Mouse (Mus musculus): ENCODE measurements at regions not wholly inside any gene's neighbourhood (a gene's known extent, or its start where the extent isn't known, plus 50 kb on each side); places are given as distances from the start of the nearest gene placed in this dataset.
A peak's percentile ranks its signal among the peaks of the same experiment; 100 is the strongest.

DNA sequence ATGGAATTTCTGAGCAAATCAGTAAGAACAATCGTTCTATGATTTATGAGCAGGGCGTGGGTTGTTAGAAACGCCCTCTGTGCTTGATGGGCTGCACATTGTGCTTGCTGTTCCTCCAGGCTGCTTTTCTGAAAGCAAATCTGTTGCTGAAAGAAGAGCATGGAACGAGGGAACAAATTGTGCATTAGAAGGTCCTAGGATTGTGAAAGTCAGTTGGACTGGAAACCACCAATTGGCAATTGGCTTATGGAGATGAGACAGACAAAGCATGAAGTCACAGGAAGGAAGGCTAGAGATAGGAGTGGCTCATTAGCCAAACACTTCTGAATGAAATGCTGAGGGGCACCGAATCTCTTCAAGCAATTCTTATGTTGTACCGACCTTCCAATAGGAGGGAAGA lies 181.5 kb upstream of the Egfl6 start:
- H3K4me1 ChIP-seq = no peaks in the 10 kb centered on the region
- H3K9ac ChIP-seq = no peak overlapping the region
- no peak overlapping the region for H3K4me2 ChIP-seq (replicated peaks)
- no peaks in the 10 kb centered on the region for H3K9me3 ChIP-seq
- H3K4me3 ChIP-seq = no peak overlapping the region
- no peak overlapping the region for H3K27ac ChIP-seq
- H3K36me3 ChIP-seq = no peaks in the 10 kb centered on the region
- 77% methylated on average over 6 of the region's 6 CpGs for WGBS
- ATAC-seq (ENCODE audit: low FRiP score, low read depth) = no peak
- H3K27me3 ChIP-seq = peaks cover 27% of the 10 kb centered on the region

DNA sequence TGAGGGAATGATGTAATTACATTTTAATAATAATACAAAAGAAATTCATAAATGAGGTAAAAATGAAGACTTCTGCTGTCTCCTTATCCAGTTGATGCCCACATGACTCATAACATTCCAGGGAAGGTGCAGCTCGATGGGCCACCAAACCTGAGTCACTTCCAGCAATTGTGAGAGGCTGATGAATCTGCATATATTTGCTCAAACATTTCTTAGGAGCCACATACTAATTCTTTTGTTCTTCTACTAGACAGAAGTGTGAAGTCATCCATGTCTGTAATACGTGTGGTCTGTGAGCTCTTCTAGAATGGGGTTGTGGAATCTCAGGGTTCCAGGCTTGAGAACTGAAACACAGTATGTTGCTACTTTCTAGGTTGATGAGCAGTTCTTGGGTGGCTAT lies 180.1 kb upstream of the Egfl6 start:
- H3K4me1 ChIP-seq = no peaks in the 10 kb centered on the region
- no peak overlapping the region for H3K4me3 ChIP-seq
- H3K9ac ChIP-seq = no peak overlapping the region
- no peak for ATAC-seq (ENCODE audit: low FRiP score, low read depth)
- no peak overlapping the region for H3K4me2 ChIP-seq (replicated peaks)
- no peaks in the 10 kb centered on the region for H3K36me3 ChIP-seq
- no peak overlapping the region for H3K27ac ChIP-seq
- WGBS = 76% methylated on average over 2 of the region's 2 CpGs
- H3K9me3 ChIP-seq = no peaks in the 10 kb centered on the region
- H3K27me3 ChIP-seq = peaks cover 25% of the 10 kb centered on the region

DNA sequence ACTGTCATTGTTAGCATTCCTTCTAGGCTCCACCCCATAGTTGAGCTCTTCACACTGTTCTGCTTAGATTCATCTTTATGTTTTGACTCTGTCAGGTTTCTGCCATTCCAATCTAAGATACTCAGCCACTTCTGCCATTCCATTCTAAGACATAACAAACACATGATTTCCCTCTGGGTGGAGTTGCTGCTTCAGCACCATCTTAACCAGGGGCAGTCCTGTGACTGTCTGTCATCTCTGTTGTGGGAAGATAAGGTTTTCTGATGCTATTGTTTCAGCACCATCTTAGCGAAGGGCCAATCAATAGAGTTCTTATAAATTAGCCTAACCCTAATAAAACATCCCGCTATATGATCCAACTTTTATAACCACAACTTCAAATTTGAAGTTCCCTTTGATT lies 176.6 kb upstream of the Egfl6 start:
- no peaks in the 10 kb centered on the region for H3K9me3 ChIP-seq
- peaks cover 29% of the 10 kb centered on the region; the same call in 1 of the 2 replicates for H3K27me3 ChIP-seq
- no peaks in the 10 kb centered on the region for H3K36me3 ChIP-seq
- WGBS = 81% methylated on average over 2 of the region's 2 CpGs
- no peaks in the 10 kb centered on the region for H3K4me1 ChIP-seq
- no peak overlapping the region for H3K4me2 ChIP-seq (replicated peaks)
- H3K27ac ChIP-seq = no peak overlapping the region
- H3K4me3 ChIP-seq = no peak overlapping the region
- ATAC-seq (ENCODE audit: low FRiP score, low read depth) = no peak
- no peak overlapping the region for H3K9ac ChIP-seq

- Histone ChIP-seq H3K36me3 (no peaks in the 10 kb centered on the region), H3K9me3 (no peaks in the 10 kb centered on the region), H3K4me2 (replicated peaks) (no peak overlapping the region), H3K4me3 (no peak overlapping the region), H3K4me1 (no peaks in the 10 kb centered on the region), H3K27me3 (0 out of 2 replicates have a peak, but pooled peaks cover 14% of the 10 kb centered on the region), H3K27ac (no peak overlapping the region), H3K9ac (no peak overlapping the region)
- no peak for ATAC-seq (ENCODE audit: low FRiP score, low read depth)
- WGBS = 67% methylated on average over 1 of the region's 1 CpGs
These were observed 171.6 kb upstream of the Egfl6 start for GRCm38 (mm10) chrX:166757152-166757551.

DNA sequence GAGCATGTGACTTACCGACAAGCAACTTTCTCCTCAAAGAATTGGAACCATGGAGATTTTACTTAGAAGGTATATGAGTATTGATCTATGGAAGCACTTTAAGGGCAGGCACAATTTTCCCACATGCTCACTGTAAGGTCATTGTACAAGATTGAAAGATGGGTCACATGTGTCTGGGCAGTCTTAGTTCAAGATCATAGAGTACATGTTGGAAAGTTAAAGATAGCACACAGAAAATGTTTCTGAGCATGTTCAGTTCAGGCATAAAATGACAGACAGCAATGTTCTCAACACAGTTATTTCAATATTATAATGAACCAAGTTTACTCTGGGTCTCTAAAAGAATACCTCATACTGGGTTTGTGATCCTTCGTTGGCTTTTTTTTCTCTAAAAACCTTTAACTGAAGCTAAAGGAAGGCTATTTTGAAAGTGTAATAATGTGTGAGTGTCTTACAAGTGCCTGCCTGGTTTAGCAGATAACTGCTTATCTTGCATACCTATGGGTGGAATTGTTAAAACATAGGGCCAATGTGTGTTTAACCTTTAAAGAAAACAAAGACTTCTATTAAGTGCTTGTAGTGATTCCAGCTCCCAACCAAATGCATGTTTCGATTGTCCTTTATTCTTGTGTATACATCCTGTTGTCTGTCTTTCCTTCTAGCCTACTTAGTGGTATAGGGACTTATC lies 169.6 kb upstream of the Egfl6 start:
- ATAC-seq (ENCODE audit: low FRiP score, low read depth) = no peak
- no peak overlapping the region for H3K9ac ChIP-seq
- H3K27me3 ChIP-seq = peaks cover 16% of the 10 kb centered on the region; the same call in 1 of the 2 replicates
- H3K9me3 ChIP-seq = no peaks in the 10 kb centered on the region
- no peak overlapping the region for H3K27ac ChIP-seq
- H3K4me2 ChIP-seq (replicated peaks) = no peak overlapping the region
- H3K36me3 ChIP-seq = no peaks in the 10 kb centered on the region
- no peaks in the 10 kb centered on the region for H3K4me1 ChIP-seq
- H3K4me3 ChIP-seq = no peak overlapping the region
- 82% methylated on average over 3 of the region's 3 CpGs for WGBS

DNA sequence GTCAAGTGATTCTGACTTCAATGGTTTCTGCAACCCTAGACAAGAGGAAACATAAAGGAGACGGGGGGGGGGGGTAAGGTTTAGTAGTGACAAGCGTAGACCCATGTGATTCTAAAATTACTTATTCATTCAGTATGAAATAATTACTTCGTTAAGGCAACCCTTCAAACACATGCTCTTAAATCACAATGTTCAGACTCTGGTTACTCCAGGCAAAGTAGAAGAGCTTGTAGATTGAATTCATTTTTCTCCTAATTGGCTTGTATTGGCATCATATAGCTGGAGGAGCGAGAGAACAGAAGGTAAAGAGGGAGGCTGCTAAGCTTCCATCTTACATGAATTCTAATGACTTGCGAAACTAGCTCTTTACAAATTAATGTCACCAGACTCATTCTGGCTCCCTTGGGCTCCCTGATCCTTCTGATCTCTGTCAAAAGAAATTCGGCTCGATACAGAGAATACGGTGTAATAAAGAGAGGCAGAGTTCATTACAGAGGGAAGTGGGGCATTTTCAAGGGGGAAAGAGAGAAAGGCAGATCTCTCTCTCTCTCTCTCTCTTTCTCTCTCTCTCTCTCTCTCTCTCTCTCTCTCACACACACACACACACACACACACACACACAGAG lies 163.6 kb upstream of the Egfl6 start:
- no peaks in the 10 kb centered on the region for H3K36me3 ChIP-seq
- no peaks in the 10 kb centered on the region for H3K4me1 ChIP-seq
- WGBS = 58% methylated on average over 8 of the region's 8 CpGs
- H3K9ac ChIP-seq = no peak overlapping the region
- ATAC-seq (ENCODE audit: low FRiP score, low read depth) = no peak
- H3K4me2 ChIP-seq (replicated peaks) = no peak overlapping the region
- H3K9me3 ChIP-seq = no peaks in the 10 kb centered on the region
- H3K27ac ChIP-seq = no peak overlapping the region
- H3K4me3 ChIP-seq = no peak overlapping the region
- peaks cover 14% of the 10 kb centered on the region; the same call in 1 of the 2 replicates for H3K27me3 ChIP-seq

GRCm38 (mm10) chrX:166731354-166731753 lies 145.8 kb upstream of the Egfl6 start:
- Histone ChIP-seq H3K4me1 (no peaks in the 10 kb centered on the region), H3K9me3 (no peaks in the 10 kb centered on the region), H3K36me3 (no peaks in the 10 kb centered on the region), H3K27me3 (peaks cover 28% of the 10 kb centered on the region; the same call in 1 of the 2 replicates), H3K4me2 (replicated peaks) (no peak overlapping the region), H3K4me3 (no peak overlapping the region), H3K9ac (no peak overlapping the region), H3K27ac (no peak overlapping the region)
- WGBS = 71% methylated on average over 2 of the region's 2 CpGs
- no peak for ATAC-seq (ENCODE audit: low FRiP score, low read depth)

- Histone ChIP-seq H3K4me1 (no peaks in the 10 kb centered on the region), H3K9me3 (no peaks in the 10 kb centered on the region), H3K9ac (no peak overlapping the region), H3K36me3 (no peaks in the 10 kb centered on the region), H3K4me2 (replicated peaks) (no peak overlapping the region), H3K27me3 (peaks cover 27% of the 10 kb centered on the region; the same call in 1 of the 2 replicates), H3K4me3 (no peak overlapping the region), H3K27ac (no peak overlapping the region)
- WGBS = 74% methylated on average over 2 of the region's 2 CpGs
- ATAC-seq (ENCODE audit: low FRiP score, low read depth) = no peak
These were observed 143.1 kb upstream of the Egfl6 start for GRCm38 (mm10) chrX:166728622-166728928.

- H3K27me3 ChIP-seq = peaks cover 27% of the 10 kb centered on the region; the same call in 1 of the 2 replicates
- no peak overlapping the region for H3K4me3 ChIP-seq
- no peaks in the 10 kb centered on the region for H3K9me3 ChIP-seq
- no peak overlapping the region for H3K27ac ChIP-seq
- 35% methylated on average over 7 of the region's 7 CpGs for WGBS
- no peak overlapping the region for H3K4me2 ChIP-seq (replicated peaks)
- no peak overlapping the region for H3K9ac ChIP-seq
- H3K36me3 ChIP-seq = no peaks in the 10 kb centered on the region
- no peaks in the 10 kb centered on the region for H3K4me1 ChIP-seq
- no peak for ATAC-seq (ENCODE audit: low FRiP score, low read depth)
These were observed 142.5 kb upstream of the Egfl6 start for GRCm38 (mm10) chrX:166727823-166728621.

- Histone ChIP-seq H3K27me3 (peaks cover 22% of the 10 kb centered on the region; the same call in 1 of the 2 replicates), H3K9ac (no peak overlapping the region), H3K4me2 (replicated peaks) (no peak overlapping the region), H3K9me3 (no peaks in the 10 kb centered on the region), H3K36me3 (no peaks in the 10 kb centered on the region), H3K4me1 (no peaks in the 10 kb centered on the region), H3K27ac (no peak overlapping the region; the same call in 1 of the 2 replicates), H3K4me3 (no peak overlapping the region)
- peak; percentile 67 for ATAC-seq (ENCODE audit: low FRiP score, low read depth)
- WGBS = 46% methylated on average over 6 of the region's 6 CpGs
These were observed 140.4 kb upstream of the Egfl6 start for GRCm38 (mm10) chrX:166725761-166726503.

DNA sequence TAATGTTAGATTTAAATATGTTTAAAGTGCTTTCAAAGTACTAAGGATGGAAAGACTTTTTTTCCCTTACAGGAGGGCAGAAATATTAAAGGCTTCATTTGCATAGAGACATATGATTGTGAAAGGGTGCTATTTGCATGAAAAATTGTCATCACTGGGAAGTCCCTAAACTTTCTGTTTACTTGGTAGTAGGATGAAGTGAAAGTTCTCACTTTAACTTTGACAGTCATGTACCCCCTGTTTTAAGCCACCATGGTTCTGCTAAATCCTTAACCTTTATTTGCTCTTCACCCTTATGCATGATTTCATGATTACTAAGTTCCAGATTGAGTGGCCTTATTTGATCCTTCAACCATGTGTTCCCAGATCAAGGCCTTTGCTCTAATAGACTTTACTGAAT lies 132.6 kb upstream of the Egfl6 start:
- no peak overlapping the region for H3K4me2 ChIP-seq (replicated peaks)
- no peak overlapping the region for H3K27ac ChIP-seq
- no peaks in the 10 kb centered on the region for H3K9me3 ChIP-seq
- peaks cover 25% of the 10 kb centered on the region for H3K27me3 ChIP-seq
- no peak overlapping the region for H3K9ac ChIP-seq
- H3K36me3 ChIP-seq = no peaks in the 10 kb centered on the region
- no peak for ATAC-seq (ENCODE audit: low FRiP score, low read depth)
- H3K4me1 ChIP-seq = no peaks in the 10 kb centered on the region
- no peak overlapping the region for H3K4me3 ChIP-seq

DNA sequence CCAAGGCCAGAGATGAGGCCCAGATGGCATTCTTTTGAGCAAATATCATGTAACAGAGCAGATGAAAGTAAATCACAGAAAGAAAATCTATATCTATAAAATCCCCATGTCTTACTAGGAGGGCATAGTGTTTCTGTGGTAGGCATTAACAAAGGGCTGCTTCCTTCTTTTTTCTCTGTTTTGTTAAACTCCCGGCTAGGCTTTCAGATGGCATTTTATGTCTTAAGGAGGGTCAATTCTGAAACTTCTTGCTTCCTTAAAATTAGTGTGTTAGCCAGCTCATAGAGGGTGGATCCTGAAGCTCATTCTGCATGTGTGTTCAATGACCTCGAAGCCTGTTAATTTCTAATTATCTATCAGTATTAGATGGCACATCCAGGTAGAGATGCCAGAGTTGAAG lies 123.8 kb upstream of the Egfl6 start:
- H3K27me3 ChIP-seq = peaks cover 15% of the 10 kb centered on the region
- H3K36me3 ChIP-seq = no peaks in the 10 kb centered on the region
- no peak overlapping the region for H3K27ac ChIP-seq
- H3K9ac ChIP-seq = no peak overlapping the region
- no peak overlapping the region for H3K4me2 ChIP-seq (replicated peaks)
- ATAC-seq (ENCODE audit: low FRiP score, low read depth) = no peak
- WGBS = 75% methylated on average over 2 of the region's 2 CpGs
- H3K9me3 ChIP-seq = no peaks in the 10 kb centered on the region
- H3K4me1 ChIP-seq = no peaks in the 10 kb centered on the region
- no peak overlapping the region for H3K4me3 ChIP-seq
